7 mouse cellular contexts compared by ENCODE assay signal in the genomic region with DNA sequence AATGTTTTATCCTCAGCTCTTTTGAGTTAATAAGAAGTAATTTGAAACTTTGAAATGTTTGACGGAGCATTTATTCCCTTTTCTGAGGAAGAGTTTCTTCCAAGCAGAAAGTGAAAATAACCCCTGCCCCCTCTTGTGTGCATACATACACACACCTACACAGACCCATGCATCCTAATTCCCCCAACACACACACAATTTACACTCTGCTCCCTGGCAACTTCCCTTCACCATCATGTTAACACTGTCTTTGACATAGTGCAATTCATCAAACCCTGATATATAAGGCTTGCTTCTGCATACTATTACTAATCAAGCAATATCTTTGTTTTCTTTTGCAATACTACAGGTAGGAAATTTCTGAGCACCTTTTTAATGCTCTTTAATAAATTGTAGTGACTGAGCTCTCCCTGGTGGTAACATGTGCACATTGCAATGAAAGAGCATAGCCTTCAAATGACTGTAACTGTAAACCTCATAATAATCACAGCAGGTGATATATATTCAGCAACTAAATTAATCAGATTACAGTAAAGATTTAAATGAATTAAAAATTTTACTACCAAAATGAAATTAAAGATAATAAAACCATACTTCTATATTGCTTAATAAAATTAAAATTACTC.
DNase-seq lines count a peak whose midpoint lies in the region; ATAC-seq and TF ChIP-seq lines count a peak whose summit lies in the region.

No protein-coding gene starts in this region.

- no peak overlapping the region for H3K9ac ChIP-seq in MEL (ENCODE audit: control insufficient read depth, low read depth, low read length, poor library complexity, severe bottlenecking)

- H3K4me1 ChIP-seq in MEL (ENCODE audit: control insufficient read depth in 1 of 2, insufficient read depth in 2 of 2, low read length in 2 of 2): no peaks in the 10 kb centered on the region

- H3K27ac ChIP-seq in MEL (ENCODE audit: control insufficient read depth, low read depth, low read length): no peak overlapping the region

- no peaks in the 10 kb centered on the region for H3K36me3 ChIP-seq in MEL (ENCODE audit: control insufficient read depth in 1 of 2, insufficient read depth in 2 of 2, low read length in 2 of 2)

- TF ChIP-seq CTCF in MEL (IDR thresholded peaks at IDR 0.05 in 2 of 3, conservative IDR thresholded peaks at IDR 0.05 in 1 of 3; ENCODE audit: control insufficient read depth in 1 of 3, insufficient read depth in 1 of 3, low read depth in 2 of 3, low read length in 3 of 3, poor library complexity in 1 of 3, severe bottlenecking in 1 of 3): peak; percentile 4 to 74 (median 25); a peak in 3 of 6 replicates

- TF ChIP-seq RAD21 in MEL (IDR thresholded peaks at IDR 0.05; ENCODE audit: low read depth, low read length): peak; percentile 86

- TF ChIP-seq POLR2A in MEL (IDR thresholded peaks at IDR 0.05; ENCODE audit: control insufficient read depth in 1 of 2, insufficient read depth in 1 of 2, low read depth in 1 of 2, low read length in 2 of 2, poor library complexity in 1 of 2): no peak

- peak; percentile 50; the same call in 1 of the 2 replicates for ATAC-seq in megakaryocyte progenitor cell, adult 5-6 weeks (replicated peaks; ENCODE audit: poor library complexity)

- intact Hi-C loops in left cerebral cortex, postnatal 14 days (cut with DNase I): loop anchor here (5.0 to 10.0 kb wide), 2 partner anchors 343 to 1400 kb away; no protein-coding TSS in a partner anchor

- H3K27me3 ChIP-seq in MEL (ENCODE audit: control insufficient read depth in 1 of 2, insufficient read depth in 2 of 2, low read length in 2 of 2): no peaks in the 10 kb centered on the region; a peak in 1 of 4 replicates

- H3K4me3 ChIP-seq in MEL (ENCODE audit: control insufficient read depth in 1 of 2, insufficient read depth in 1 of 2, low read depth in 2 of 2, low read length in 2 of 2): no peak overlapping the region

- no peaks in the 10 kb centered on the region for H3K9me3 ChIP-seq in MEL (replicated peaks; ENCODE audit: insufficient read depth, low read length)

- no peak for TF ChIP-seq EP300 in MEL (IDR thresholded peaks at IDR 0.05; ENCODE audit: low read depth in 1 of 2, low read length in 2 of 2)

- H3K79me2 ChIP-seq in MEL (ENCODE audit: control insufficient read depth, insufficient read depth, low read length, poor library complexity): no peaks in the 10 kb centered on the region

- peak; percentile 28 to 55 for DNase-seq in left cerebral cortex, postnatal 14 days (ENCODE audit: low spot score in 2 of 2)
- no peak for DNase-seq in left cerebral cortex, adult 11 months (ENCODE audit: low spot score)
- peak; percentile 30 for DNase-seq in MEL (ENCODE audit: low read depth, low spot score)
- peak; percentile 55 for DNase-seq in embryo, embryonic 10.5 days (ENCODE audit: low spot score)
- DNase-seq in gastrocnemius, adult 18-20 months (ENCODE audit: low spot score): no peak
- DNase-seq in adrenal gland, adult 8-10 months: no peak

TF ChIP-seq in MEL, 35 proteins besides CTCF, POLR2A, EP300 and RAD21:
- TF ChIP-seq ZMIZ1 (IDR thresholded peaks at IDR 0.05; ENCODE audit: low read depth, low read length) (no peak), SMC3 (IDR thresholded peaks at IDR 0.05; ENCODE audit: low read depth, low read length) (peak; percentile 79), ZNF384 (IDR thresholded peaks at IDR 0.05; ENCODE audit: low read depth, low read length) (no peak), ZC3H11A (IDR thresholded peaks at IDR 0.05; ENCODE audit: low read depth, low read length) (peak; percentile 61)

Comparison
In these comparisons a context has a peak if more than half of its experiments do, and no peak if none do; other contexts are left out.
1. DNase-seq: peak in left cerebral cortex, postnatal 14 days (2 of 2), MEL (single experiment) and embryo, embryonic 10.5 days (single experiment); none in left cerebral cortex, adult 11 months (single experiment), gastrocnemius, adult 18-20 months (single experiment) and adrenal gland, adult 8-10 months (single experiment).